Mouse (Mus musculus) liver, adult 2 months (tissue): Measurements from ENCODE around the gene Clec16a.

Experiments
- CTCF ChIP-seq: fragments of 200-500 bp; IDR thresholded peaks from 2 replicates; pipeline ENCODE4 v1.5.1; 2011; ENCODE audit warnings: low read depth, low read length, control low read depth
- POLR2A ChIP-seq: fragments of 200-500 bp; IDR thresholded peaks from 2 replicates; pipeline ENCODE4 v1.6.1; 2011; ENCODE audit warnings: low read length, control low read depth; ENCODE audit not compliant: insufficient read depth; ENCODE audit errors: extremely low read depth

DNA sequence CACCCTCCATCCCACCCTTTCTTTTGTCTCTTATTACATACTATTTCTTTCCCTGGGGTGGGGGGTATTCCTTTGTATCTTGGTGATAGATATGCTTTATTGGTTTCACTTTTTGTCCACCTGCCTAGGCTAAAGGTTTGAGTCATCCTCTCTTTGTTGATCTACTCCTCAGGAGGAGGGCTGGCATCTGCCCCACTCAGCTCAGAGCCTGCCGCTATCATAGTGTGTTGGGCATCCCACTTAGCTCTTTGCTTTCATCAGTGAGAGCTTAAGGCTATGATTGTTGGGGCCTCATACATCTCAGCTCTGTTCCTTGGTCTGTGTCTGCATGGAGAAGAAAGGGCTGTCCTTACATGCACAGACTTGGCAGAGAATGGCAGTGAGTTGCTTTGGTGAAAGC, 81.0 kb downstream of the Clec16a start:
- no peak for TF ChIP-seq POLR2A
- TF ChIP-seq CTCF = no peak
